Mouse (Mus musculus): ENCODE results near the gene Cnot10. TPM values are rescaled to one million over a fixed set of nuclear protein-coding genes. Genes with fewer than 3 reads are reported as not detected.

Gene Cnot10
- polyA plus RNA-seq, 1 experiment from 2014 or later, result 38.9 TPM

DNA sequence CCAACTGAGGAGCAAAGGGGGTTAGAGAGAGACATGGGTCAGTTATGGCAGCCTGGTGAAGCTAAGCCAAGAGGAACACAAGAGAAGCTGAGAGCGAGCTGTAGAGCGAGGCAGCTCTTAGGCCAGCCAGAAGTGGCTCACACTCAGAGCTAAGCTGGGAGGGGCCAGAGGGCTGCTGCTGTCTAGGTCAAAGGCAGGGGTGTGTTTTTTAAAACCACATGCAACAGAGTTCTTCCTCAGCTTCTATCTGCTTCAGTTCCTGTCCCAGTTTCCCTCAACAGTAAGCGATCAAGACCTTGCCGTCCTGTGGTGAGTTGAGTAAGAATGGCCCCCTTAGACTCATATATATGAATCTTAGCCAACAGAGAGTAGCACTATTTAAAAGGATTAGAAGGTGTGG, 27.0 kb downstream of the Cnot10 start:
- H3K4me2 ChIP-seq, result no peak overlapping the region
- no peaks in the 10 kb centered on the region for H3K27me3 ChIP-seq (replicated peaks)
- no peaks in the 10 kb centered on the region for H3K9me3 ChIP-seq (replicated peaks)
- H3K9ac ChIP-seq, result no peak overlapping the region
- peaks cover 6% of the 10 kb centered on the region; the same call in 1 of the 2 replicates for H3K4me1 ChIP-seq
- 74% methylated on average over 4 of the region's 4 CpGs for WGBS (ENCODE audit: insufficient replicate concordance)
- H3K36me3 ChIP-seq, result peaks cover 89% of the 10 kb centered on the region
- no peak overlapping the region for H3K27ac ChIP-seq
- no peak overlapping the region for H3K4me3 ChIP-seq
- no peak for ATAC-seq

- Histone ChIP-seq H3K9ac (no peak overlapping the region), H3K4me1 (peaks cover 6% of the 10 kb centered on the region; the same call in 1 of the 2 replicates), H3K36me3 (peaks cover 89% of the 10 kb centered on the region), H3K4me2 (no peak overlapping the region), H3K27me3 (replicated peaks) (no peaks in the 10 kb centered on the region), H3K4me3 (no peak overlapping the region), H3K27ac (no peak overlapping the region), H3K9me3 (replicated peaks) (no peaks in the 10 kb centered on the region)
- WGBS (ENCODE audit: insufficient replicate concordance), result 77% methylated on average over 4 of the region's 4 CpGs
- no peak for ATAC-seq
These were observed 27.4 kb downstream of the Cnot10 start for GRCm38 (mm10) chr9:114612566-114612965.

- H3K36me3 ChIP-seq, result peaks cover 93% of the 10 kb centered on the region
- ATAC-seq, result peak; percentile 70
These were observed 29.7 kb downstream of the Cnot10 start for GRCm38 (mm10) chr9:114610266-114610665.

DNA sequence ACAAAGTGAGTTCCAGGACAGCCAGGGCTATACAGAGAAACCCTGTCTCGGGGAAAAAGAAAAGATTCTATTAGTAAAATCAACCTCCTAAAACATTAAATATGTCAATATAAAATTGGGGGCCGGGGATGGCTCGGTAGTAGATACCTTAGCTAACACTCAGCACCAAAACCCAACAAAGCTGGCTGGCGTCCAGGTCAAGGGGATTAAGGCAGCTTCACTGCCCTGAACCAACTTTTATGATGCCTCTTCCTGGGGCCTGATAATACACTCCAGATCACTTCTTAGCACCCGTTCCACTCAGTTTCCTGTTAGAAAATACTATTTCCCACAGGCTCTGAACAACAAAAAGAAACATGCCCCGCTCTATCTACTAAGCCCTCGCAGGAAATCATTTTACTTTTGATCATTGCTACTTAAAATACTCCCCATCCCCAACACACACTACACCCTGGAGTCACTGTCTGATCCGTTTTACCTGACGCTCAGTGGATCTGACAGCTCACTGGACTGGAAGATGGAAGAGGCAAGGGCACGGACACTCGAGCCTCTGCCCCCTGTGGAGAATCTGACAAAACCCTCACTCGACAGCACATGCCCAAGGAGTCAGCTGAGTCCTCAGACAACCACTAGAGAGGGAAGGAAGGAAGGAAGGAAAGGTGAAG, 36.0 kb downstream of the Cnot10 start:
- H3K4me2 ChIP-seq, result no peak overlapping the region
- H3K4me3 ChIP-seq, result no peak overlapping the region
- no peaks in the 10 kb centered on the region for H3K9me3 ChIP-seq (replicated peaks)
- no peak for ATAC-seq
- H3K27ac ChIP-seq, result no peak overlapping the region
- H3K9ac ChIP-seq, result no peak overlapping the region
- no peaks in the 10 kb centered on the region for H3K27me3 ChIP-seq (replicated peaks)
- no peaks in the 10 kb centered on the region for H3K4me1 ChIP-seq
- H3K36me3 ChIP-seq, result peaks cover 85% of the 10 kb centered on the region
- WGBS (ENCODE audit: insufficient replicate concordance), result 68% methylated on average over 12 of the region's 12 CpGs

More at GRCm38 (mm10) chr9:114610266-114610665, 29.7 kb downstream of the Cnot10 start:
- H3K4me3 ChIP-seq, result no peak overlapping the region
- no peaks in the 10 kb centered on the region for H3K27me3 ChIP-seq (replicated peaks)
- 69% methylated on average over 3 of the region's 3 CpGs for WGBS (ENCODE audit: insufficient replicate concordance)
- peaks cover 6% of the 10 kb centered on the region; the same call in 1 of the 2 replicates for H3K4me1 ChIP-seq
- no peaks in the 10 kb centered on the region for H3K9me3 ChIP-seq (replicated peaks)
- H3K27ac ChIP-seq, result no peak overlapping the region
- no peak overlapping the region for H3K4me2 ChIP-seq
- no peak overlapping the region for H3K9ac ChIP-seq

DNA sequence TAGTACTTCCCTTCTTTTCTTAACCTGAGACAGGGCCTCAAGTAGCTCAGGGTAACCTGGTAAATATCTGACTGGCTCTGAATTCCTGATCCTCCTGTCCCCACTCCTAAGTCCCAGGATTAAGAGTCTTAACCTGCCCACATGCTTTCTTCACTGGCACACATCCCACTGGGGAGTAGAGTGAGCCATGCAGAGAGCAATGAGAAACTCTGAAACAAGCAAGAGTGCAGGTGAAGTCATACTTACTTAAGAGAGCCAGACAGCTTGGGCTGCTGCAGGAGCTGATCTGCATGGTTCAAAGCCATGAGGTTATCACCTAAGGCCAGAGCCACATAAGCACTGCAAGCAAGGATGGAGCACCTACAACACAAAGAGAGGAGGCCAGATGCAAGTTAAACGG, 38.9 kb downstream of the Cnot10 start:
- no peaks in the 10 kb centered on the region for H3K9me3 ChIP-seq (replicated peaks)
- WGBS (ENCODE audit: insufficient replicate concordance), result 77% methylated on average over 1 of the region's 1 CpGs
- ATAC-seq, result no peak
- no peak overlapping the region for H3K9ac ChIP-seq
- no peaks in the 10 kb centered on the region for H3K4me1 ChIP-seq
- no peak overlapping the region for H3K27ac ChIP-seq
- no peak overlapping the region for H3K4me3 ChIP-seq
- peaks cover 85% of the 10 kb centered on the region for H3K36me3 ChIP-seq
- H3K27me3 ChIP-seq (replicated peaks), result no peaks in the 10 kb centered on the region
- H3K4me2 ChIP-seq, result no peak overlapping the region

DNA sequence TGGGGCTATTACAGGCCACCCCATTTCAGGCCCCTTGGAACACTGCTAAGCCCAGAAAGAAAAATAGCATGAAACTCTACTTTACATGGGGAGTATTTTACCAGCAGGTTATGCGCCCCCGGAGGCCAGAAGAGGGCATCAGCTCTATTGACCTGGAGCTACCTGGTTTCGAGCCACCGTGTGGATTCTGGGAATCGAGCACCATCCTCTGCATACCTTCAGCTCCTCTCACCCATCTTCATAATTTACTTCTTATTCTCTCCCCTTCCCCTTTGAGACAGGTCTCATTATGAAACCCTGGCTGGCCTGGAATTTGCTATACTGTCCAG, 55.0 kb downstream of the Cnot10 start:
- peaks cover 18% of the 10 kb centered on the region for H3K4me1 ChIP-seq
- 57% methylated on average over 5 of the region's 5 CpGs for WGBS (ENCODE audit: insufficient replicate concordance)
- H3K9ac ChIP-seq, result no peak overlapping the region
- ATAC-seq, result no peak; the same call in 1 of the 2 replicates
- H3K27me3 ChIP-seq (replicated peaks), result no peaks in the 10 kb centered on the region
- peaks cover 41% of the 10 kb centered on the region for H3K36me3 ChIP-seq
- no peak overlapping the region for H3K4me3 ChIP-seq
- H3K27ac ChIP-seq, result no peak overlapping the region
- H3K9me3 ChIP-seq (replicated peaks), result no peaks in the 10 kb centered on the region
- no peak overlapping the region for H3K4me2 ChIP-seq

GRCm38 (mm10) chr9:114584183-114585016, 55.6 kb downstream of the Cnot10 start:
- no peaks in the 10 kb centered on the region for H3K27me3 ChIP-seq (replicated peaks)
- peak; percentile 66 for ATAC-seq
- H3K36me3 ChIP-seq, result peaks cover 36% of the 10 kb centered on the region
- peak overlapping the region; percentile 68 for H3K4me2 ChIP-seq
- H3K4me3 ChIP-seq, result peak overlapping the region; percentile 46
- peaks cover 18% of the 10 kb centered on the region for H3K4me1 ChIP-seq
- 19% methylated on average over 31 of the region's 31 CpGs for WGBS (ENCODE audit: insufficient replicate concordance)
- no peaks in the 10 kb centered on the region for H3K9me3 ChIP-seq (replicated peaks)
- 0 out of 2 replicates have a peak overlapping the region, but pooled peaks have one; percentile 14 for H3K9ac ChIP-seq
- H3K27ac ChIP-seq, result peak overlapping the region; percentile 58

DNA sequence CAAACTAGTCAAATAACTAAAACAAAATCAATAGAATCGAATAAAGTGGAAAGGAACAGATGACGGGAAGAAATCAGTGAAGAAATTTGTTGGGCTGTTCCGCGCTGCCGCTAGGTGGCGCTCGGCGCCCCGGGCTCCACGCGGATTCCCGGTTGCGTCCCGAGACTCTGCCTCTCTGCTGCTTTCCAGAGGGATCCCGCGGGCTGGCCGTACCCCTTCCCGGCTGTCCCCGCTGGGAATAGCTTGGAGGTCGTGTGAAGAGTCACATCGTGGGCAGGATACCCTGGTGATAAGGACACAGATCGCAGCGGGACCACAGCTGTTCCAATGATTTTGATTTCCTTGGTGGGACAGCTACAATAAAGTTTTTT, 56.2 kb downstream of the Cnot10 start:
- Histone ChIP-seq H3K4me2 (peak overlapping the region; percentile 68), H3K36me3 (peaks cover 30% of the 10 kb centered on the region), H3K9me3 (replicated peaks) (no peaks in the 10 kb centered on the region), H3K27me3 (replicated peaks) (no peaks in the 10 kb centered on the region), H3K4me1 (peaks cover 24% of the 10 kb centered on the region), H3K4me3 (peak overlapping the region; percentile 46), H3K27ac (peak overlapping the region; percentile 58), H3K9ac (0 out of 2 replicates have a peak overlapping the region, but pooled peaks have one; percentile 14)
- ATAC-seq, result no peak
- WGBS (ENCODE audit: insufficient replicate concordance), result under 1% methylated on average over 23 of the region's 23 CpGs

DNA sequence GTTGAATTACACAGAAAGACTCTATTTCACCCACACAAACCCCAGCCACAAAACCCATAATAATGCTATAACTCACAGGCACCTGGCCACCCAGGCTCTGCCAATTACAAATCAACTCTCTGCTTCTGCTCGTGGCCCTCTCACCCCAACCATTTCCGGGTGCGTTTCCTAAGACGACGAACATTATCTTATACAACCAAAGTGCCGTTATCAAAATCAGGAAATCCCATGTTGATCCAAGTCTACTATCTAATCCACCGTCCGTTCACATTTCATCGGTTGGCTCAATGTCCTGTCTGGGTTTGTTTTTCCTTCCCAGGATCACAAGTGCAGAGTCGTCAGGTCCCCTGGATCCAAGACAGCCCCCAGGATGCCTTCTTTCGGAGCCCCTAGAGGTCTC, 61.3 kb downstream of the Cnot10 start:
- peak; percentile 50 for ATAC-seq
- no peak overlapping the region for H3K4me3 ChIP-seq
- H3K27ac ChIP-seq, result no peak overlapping the region
- no peaks in the 10 kb centered on the region for H3K27me3 ChIP-seq (replicated peaks)
- H3K9ac ChIP-seq, result no peak overlapping the region
- 12% methylated on average over 11 of the region's 11 CpGs for WGBS (ENCODE audit: insufficient replicate concordance)
- peaks cover 17% of the 10 kb centered on the region for H3K4me1 ChIP-seq
- H3K4me2 ChIP-seq, result peak overlapping the region; percentile 33; the same call in 1 of the 2 replicates
- no peaks in the 10 kb centered on the region for H3K9me3 ChIP-seq (replicated peaks)
- H3K36me3 ChIP-seq, result no peaks in the 10 kb centered on the region

- H3K9me3 ChIP-seq (replicated peaks), result no peaks in the 10 kb centered on the region
- no peak overlapping the region for H3K4me3 ChIP-seq
- no peak overlapping the region for H3K27ac ChIP-seq
- H3K4me1 ChIP-seq, result peaks cover 16% of the 10 kb centered on the region
- no peak overlapping the region for H3K9ac ChIP-seq
- H3K27me3 ChIP-seq (replicated peaks), result no peaks in the 10 kb centered on the region; the same call in 1 of the 2 replicates
- no peak overlapping the region for H3K4me2 ChIP-seq
- ATAC-seq, result no peak
- H3K36me3 ChIP-seq, result no peaks in the 10 kb centered on the region
- WGBS (ENCODE audit: insufficient replicate concordance), result 68% methylated on average over 1 of the region's 1 CpGs
These were observed 64.0 kb downstream of the Cnot10 start for GRCm38 (mm10) chr9:114576001-114576400.

- no peak overlapping the region for H3K4me3 ChIP-seq
- no peaks in the 10 kb centered on the region for H3K9me3 ChIP-seq (replicated peaks)
- no peak overlapping the region for H3K4me2 ChIP-seq
- no peaks in the 10 kb centered on the region; the same call in 1 of the 2 replicates for H3K27me3 ChIP-seq (replicated peaks)
- H3K9ac ChIP-seq, result no peak overlapping the region
- no peak for ATAC-seq
- H3K4me1 ChIP-seq, result peaks cover 8% of the 10 kb centered on the region
- no peaks in the 10 kb centered on the region for H3K36me3 ChIP-seq
- no peak overlapping the region for H3K27ac ChIP-seq
- 25% methylated on average over 5 of the region's 5 CpGs for WGBS (ENCODE audit: insufficient replicate concordance)
These were observed 66.5 kb downstream of the Cnot10 start for GRCm38 (mm10) chr9:114573528-114573927.

Measured in liver, embryonic 12.5 days (tissue).